ENCODE assay signal across 10 mouse cellular contexts in genomic region chr8:125959363-125959771, GRCm38 (mm10). TPM values are rescaled to one million over a fixed set of nuclear protein-coding genes. Genes with fewer than 3 reads are reported as not detected.
A peak's percentile ranks its signal among the peaks of the same experiment; 100 is the strongest.
DNase-seq lines count a peak whose midpoint lies in the region; ATAC-seq and TF ChIP-seq lines count a peak whose summit lies in the region.
"Had no signal": no experiment of that assay in that cellular context is flagged by ENCODE, and none has a peak within 500 bp of the region (broad histone marks: within the 10 kb centered on the region; RNA-seq: fewer than 3 reads in every experiment).

No protein-coding gene starts in this region.

- no peak overlapping the region; the same call in 1 of the 2 replicates for H3K9ac ChIP-seq in CH12.LX (ENCODE audit: insufficient read depth, low read depth)
- H3K9ac ChIP-seq in neural tube, embryonic 15.5 days (replicated peaks), result no peak overlapping the region
- H3K9ac ChIP-seq: hindbrain, embryonic 12.5 days had no signal

- no peak for ATAC-seq in neural tube, embryonic 15.5 days (ENCODE audit: low FRiP score)

- peaks cover 6 to 8% of the 10 kb centered on the region in 2 experiments; a peak in 2 of 4 replicates for H3K4me1 ChIP-seq in CH12.LX (ENCODE audit: control insufficient read depth in 1 of 2, insufficient read depth in 2 of 2)
- H3K4me1 ChIP-seq in cerebellum, adult 2 months (ENCODE audit: control insufficient read depth, insufficient read depth, low read length), result peaks cover 28% of the 10 kb centered on the region
- H3K4me1 ChIP-seq in neural tube, embryonic 15.5 days, result peaks cover 35% of the 10 kb centered on the region

- WGBS in cerebellum, adult 2 months, result 7% methylated on average over 4 of the region's 4 CpGs
- WGBS in neural tube, embryonic 15.5 days, result 56% methylated on average over 4 of the region's 4 CpGs

- TF ChIP-seq RAD21 in CH12.LX (IDR thresholded peaks at IDR 0.05; ENCODE audit: low read depth, low read length), result no peak

- DNase-seq in CH12.LX (ENCODE audit: extremely low read depth), result no peak
- DNase-seq in cerebellum, adult 2 months, result peak; percentile 87 to 94
- DNase-seq in frontal cortex, postnatal 36 days (ENCODE audit: low spot score in 2 of 2), result peak; percentile 80 to 93
- DNase-seq in left cerebral cortex, adult 9 months (ENCODE audit: low spot score in 2 of 2), result peak; percentile 76 to 90
- no peak for DNase-seq in Muller cell, postnatal 12 days (ENCODE audit: inconsistent ontology term)
- no peak for DNase-seq in kidney, postnatal 4 days
- no peak for DNase-seq in heart, adult 9 months (ENCODE audit: low spot score in 2 of 2)
- DNase-seq: midbrain, embryonic 14.5 days had no signal

- H3K79me2 ChIP-seq in CH12.LX (replicated peaks; ENCODE audit: control insufficient read depth, extremely low read depth, insufficient read depth, poor library complexity, severe bottlenecking), result peaks cover 8% of the 10 kb centered on the region

- no peak for TF ChIP-seq CTCF in CH12.LX (conservative IDR thresholded peaks at IDR 0.05 in 1 of 2, IDR thresholded peaks at IDR 0.05 in 1 of 2; ENCODE audit: low read depth in 2 of 2, low read length in 2 of 2)
- TF ChIP-seq CTCF in cerebellum, adult 2 months (IDR thresholded peaks at IDR 0.05; ENCODE audit: borderline replicate concordance, insufficient read depth, low read depth, low read length), result no peak

- in situ Hi-C loops in CH12.LX (cut with MboI; ENCODE audit: low pct_ligation_motif_present, low pct_unique_long_range_greater_than_20kb, low sequenced_read_pairs), result loop anchor here (10.0 to 25.0 kb wide), 3 partner anchors 115 to 528 kb away; partner anchors contain the start of gene Tarbp1

- TF ChIP-seq EP300 in CH12.LX (IDR thresholded peaks at IDR 0.05; ENCODE audit: low read length), result no peak

- H3K4me2 ChIP-seq in CH12.LX (ENCODE audit: insufficient read depth, low read depth, poor library complexity, severe bottlenecking), result peak overlapping the region; percentile 31; the same call in 1 of the 2 replicates
- no peak overlapping the region for H3K4me2 ChIP-seq in neural tube, embryonic 15.5 days
- H3K4me2 ChIP-seq: hindbrain, embryonic 12.5 days had no signal

- H3K9me3 ChIP-seq in CH12.LX (replicated peaks; ENCODE audit: low read length), result peaks cover 7% of the 10 kb centered on the region
- H3K9me3 ChIP-seq in neural tube, embryonic 15.5 days (replicated peaks), result no peaks in the 10 kb centered on the region

- no peak overlapping the region for H3K27ac ChIP-seq in CH12.LX (ENCODE audit: insufficient read depth, low read depth)
- H3K27ac ChIP-seq in cerebellum, adult 2 months (ENCODE audit: insufficient read depth, low read length), result peak overlapping the region; percentile 93
- H3K27ac ChIP-seq in neural tube, embryonic 15.5 days (replicated peaks), result no peak overlapping the region
- H3K27ac ChIP-seq: hindbrain, embryonic 12.5 days had no signal

- H3K36me3 ChIP-seq in CH12.LX (replicated peaks in 1 of 2; ENCODE audit: control insufficient read depth in 1 of 2, insufficient read depth in 1 of 2, low read length in 1 of 2), result peaks cover 2 to 4% of the 10 kb centered on the region in 2 experiments
- H3K36me3 ChIP-seq in neural tube, embryonic 15.5 days, result no peaks in the 10 kb centered on the region
- H3K36me3 ChIP-seq: hindbrain, embryonic 12.5 days had no signal

- TF ChIP-seq POLR2A in CH12.LX (IDR thresholded peaks at IDR 0.05; ENCODE audit: low read depth, low read length), result no peak
- no peak for TF ChIP-seq POLR2A in cerebellum, adult 2 months (IDR thresholded peaks at IDR 0.05; ENCODE audit: borderline replicate concordance, insufficient read depth, low read length)

- dilution Hi-C loops in CH12.LX (cut with MboI; ENCODE audit: extremely low pct_ligation_motif_present, extremely low pct_unique_long_range_greater_than_20kb, low sequenced_read_pairs), result no loop called here

- peaks cover 46% of the 10 kb centered on the region for H3K27me3 ChIP-seq in CH12.LX (replicated peaks)
- H3K27me3 ChIP-seq in cerebellum, adult 2 months (ENCODE audit: control insufficient read depth, insufficient read depth, low read length), result no peaks in the 10 kb centered on the region
- peaks cover 5% of the 10 kb centered on the region for H3K27me3 ChIP-seq in neural tube, embryonic 15.5 days (replicated peaks)

- no peak overlapping the region for H3K4me3 ChIP-seq in CH12.LX (replicated peaks in 1 of 3; ENCODE audit: low read depth in 2 of 3, low read length in 2 of 3, poor library complexity in 1 of 3)
- H3K4me3 ChIP-seq in cerebellum, adult 2 months (replicated peaks; ENCODE audit: insufficient read depth, low read depth, low read length), result peak overlapping the region; percentile 3
- no peak overlapping the region for H3K4me3 ChIP-seq in neural tube, embryonic 15.5 days (replicated peaks)
- H3K4me3 ChIP-seq: hindbrain, embryonic 12.5 days had no signal

TF ChIP-seq in CH12.LX, 34 proteins besides CTCF, POLR2A, EP300 and RAD21:
- TF ChIP-seq E2F4 (IDR thresholded peaks at IDR 0.05; ENCODE audit: insufficient replicate concordance, low read depth, low read length) (no peak), CHD1 (IDR thresholded peaks at IDR 0.05; ENCODE audit: low read depth, low read length) (no peak), JUN (IDR thresholded peaks at IDR 0.05; ENCODE audit: insufficient read depth, low read depth, low read length) (no peak), ZKSCAN1 (IDR thresholded peaks at IDR 0.05; ENCODE audit: borderline replicate concordance, low read depth, low read length) (no peak), MAX (IDR thresholded peaks at IDR 0.05; ENCODE audit: low read length) (no peak), NELFE (IDR thresholded peaks at IDR 0.05; ENCODE audit: low read depth, low read length) (no peak), JUND (conservative IDR thresholded peaks at IDR 0.05; ENCODE audit: low read depth, low read length) (no peak), ZMIZ1 (IDR thresholded peaks at IDR 0.05; ENCODE audit: low read depth, low read length) (no peak), ELF1 (IDR thresholded peaks at IDR 0.05; ENCODE audit: low read depth, low read length) (no peak)

RNA-seq across cellular contexts. Expression of gene Kcnk1, which starts 35.6 kb away (rescaled TPM):
- total RNA-seq in CH12.LX (2012; rRNA removed), result not detected in 2 replicates
- total RNA-seq in CH12.LX (2014; rRNA removed), result not detected in 2 replicates
- polyA plus RNA-seq in CH12.LX (2012; ENCODE audit: insufficient read length, low read depth), result not detected in 2 replicates
- polyA plus RNA-seq in cerebellum, adult 2 months (2012; rRNA removed), result 206 and 213 TPM in 2 replicates
- 23.8 and 23.9 TPM in 2 replicates for polyA plus RNA-seq in neural tube, embryonic 15.5 days (2015; fragmentation: Nextera tagmentation; extraction: Ambion mirVana)

RNA-seq across cellular contexts. Expression of gene Map3k21, which starts 49.1 kb away (rescaled TPM):
- total RNA-seq in CH12.LX (2012; rRNA removed) (not detected in 2 replicates), CH12.LX (2014; rRNA removed) (not detected in 2 replicates)
- not detected in 2 replicates for polyA plus RNA-seq in CH12.LX (2012; ENCODE audit: insufficient read length, low read depth)
- polyA plus RNA-seq in cerebellum, adult 2 months (2012; rRNA removed), result 1.1 TPM in 2 replicates
- polyA plus RNA-seq in neural tube, embryonic 15.5 days (2015; fragmentation: Nextera tagmentation; extraction: Ambion mirVana), result 0.59 and 0.86 TPM in 2 replicates

Comparison
In these comparisons a context has a peak if more than half of its experiments do, and no peak if none do; other contexts are left out.
1. DNase-seq: peak in cerebellum, adult 2 months (2 of 2), frontal cortex, postnatal 36 days (2 of 2) and left cerebral cortex, adult 9 months (2 of 2); none in CH12.LX (single experiment), Muller cell, postnatal 12 days (single experiment), kidney, postnatal 4 days (0 of 2) and heart, adult 9 months (0 of 2).
2. RNA of gene Kcnk1, which starts 35.6 kb away (polyA plus RNA-seq): 206 to 213 TPM in cerebellum, adult 2 months and 23.8 to 23.9 TPM in neural tube, embryonic 15.5 days; not detected in CH12.LX; every median in the first group is over 10 times any median in the second.